Mouse (Mus musculus) left cerebral cortex, postnatal 25 days (tissue): ENCODE results near the gene Ube2s. TPM values are rescaled to one million over a fixed set of nuclear protein-coding genes. Genes with fewer than 3 reads are reported as not detected.
"Not testable (repeated sequence)": the region's sequence is repeated elsewhere in the genome, so short reads cannot be mapped to it uniquely, and the experiment has no call there.

Experiments used
- DNase-seq, 2 experiments: peaks; one replicate each; pipeline ENCODE4 v3.0.0; 2022; ENCODE audit warnings: low spot score in 2 of 2, mixed read lengths in 1 of 2
- intact Hi-C: fragments of 180-260 bp; cut with DNase I; formaldehyde crosslinking; loops from one replicate; pipeline ENCODE4 v1.15.1; 2025
- total RNA-seq, 2 experiments: library from RNA; stranded (reverse); gene quantifications; 2 replicates each; pipeline ENCODE4 v1.2.3; 2021

Gene Ube2s
- total RNA-seq, 2 experiments from 2014 or later: 108 to 110 TPM

DNA sequence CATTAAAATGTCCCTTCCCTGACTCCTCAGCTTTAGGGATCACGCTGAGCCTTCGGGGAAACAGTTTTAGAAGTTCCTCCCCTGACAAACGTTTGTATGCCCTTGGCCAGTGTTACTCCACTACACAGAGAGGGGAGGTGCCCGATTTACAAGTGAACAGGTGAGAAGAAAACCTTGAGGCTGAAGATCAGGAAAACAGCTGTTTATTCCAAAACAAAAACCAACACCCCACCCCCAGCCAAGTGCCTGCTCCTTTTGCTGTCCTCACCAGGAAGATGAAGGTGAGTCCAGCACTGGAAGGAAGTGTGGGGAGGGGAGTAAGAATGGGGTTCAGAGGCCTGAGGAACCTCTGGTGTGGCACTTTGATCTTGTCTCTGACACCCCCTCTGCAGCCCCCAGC lies 13.0 kb upstream of the Ube2s start:
- DNase-seq: no peak
- intact Hi-C loops: no loop called here

DNA sequence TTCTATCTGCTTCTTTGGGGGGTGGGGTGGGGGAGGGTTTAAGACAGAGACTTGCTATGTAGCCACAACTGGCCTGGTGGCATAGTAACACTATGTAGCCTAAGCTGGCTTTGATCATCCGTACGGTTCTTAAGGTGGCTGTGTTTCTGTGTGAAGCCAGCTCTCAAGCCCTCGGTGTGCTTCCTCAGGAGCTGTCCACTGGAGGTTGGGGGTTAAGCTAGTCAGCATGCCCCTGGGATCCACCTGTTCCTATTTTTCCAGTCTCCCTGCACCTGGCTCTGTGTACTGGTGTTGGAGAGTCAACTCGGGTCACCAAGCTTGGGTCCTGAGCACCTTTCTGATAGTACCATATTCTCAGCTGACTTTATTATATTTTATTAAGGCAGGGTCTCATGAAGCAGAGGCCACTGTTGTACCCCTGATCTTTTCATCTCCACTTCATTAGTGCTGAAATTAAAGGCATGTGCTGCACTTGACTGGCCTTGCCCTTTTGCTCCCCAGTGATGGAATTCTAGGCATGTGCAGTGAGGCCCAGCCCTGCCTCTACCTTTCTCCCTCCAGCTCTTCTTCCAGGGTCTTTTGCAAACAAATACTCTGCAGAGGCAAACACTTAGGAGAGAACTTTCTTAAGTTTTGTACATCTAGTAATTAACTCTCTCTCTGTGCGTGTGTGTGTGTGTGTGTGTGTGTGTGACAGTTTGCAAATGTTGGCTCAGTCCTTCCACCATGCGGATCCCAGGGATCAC lies 9.9 kb upstream of the Ube2s start:
- no peak for DNase-seq
- intact Hi-C loops: no loop called here

DNA sequence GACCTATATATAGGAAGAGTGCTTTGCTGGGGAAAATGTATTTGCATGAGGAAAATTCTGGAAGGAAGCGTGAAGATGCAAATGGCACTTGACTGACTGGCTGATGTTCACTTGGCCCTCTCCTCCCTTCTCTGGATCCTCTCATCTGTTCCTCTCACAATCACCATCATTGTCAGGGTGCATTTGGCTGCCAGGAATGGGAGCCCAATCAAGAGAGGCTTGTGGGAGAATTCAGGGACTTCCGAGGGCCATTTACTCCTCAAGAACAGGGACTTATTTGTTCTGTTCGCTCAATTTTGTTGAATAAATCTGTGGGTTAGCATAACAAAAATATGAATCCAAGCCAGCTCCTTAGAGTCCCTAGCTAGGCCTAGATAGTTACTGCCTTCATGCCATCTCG lies 9.3 kb upstream of the Ube2s start:
- intact Hi-C loops: no loop called here
- peak in 1 of 2 experiments; percentile 74 for DNase-seq

DNA sequence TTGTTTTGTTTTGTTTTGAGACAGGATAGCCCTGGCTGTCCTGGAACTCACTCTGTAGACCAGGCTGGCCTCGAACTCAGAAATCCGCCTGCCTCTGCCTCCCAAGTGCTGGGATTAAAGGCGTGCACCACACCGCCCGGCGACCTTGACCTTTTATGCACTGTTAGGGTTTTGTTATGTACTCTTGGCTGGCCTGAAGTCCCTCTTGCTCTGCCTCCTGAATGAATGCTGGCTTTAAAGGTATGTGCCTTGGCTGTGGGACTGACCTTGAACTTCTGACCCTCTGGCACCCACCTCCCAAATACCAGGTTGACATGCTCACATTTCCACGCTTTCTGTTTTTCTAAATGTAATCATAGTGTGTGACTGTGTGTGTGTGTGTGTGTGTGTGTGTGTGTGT lies 8.5 kb upstream of the Ube2s start:
- intact Hi-C loops, DNase-seq: not testable (repeated sequence)

DNA sequence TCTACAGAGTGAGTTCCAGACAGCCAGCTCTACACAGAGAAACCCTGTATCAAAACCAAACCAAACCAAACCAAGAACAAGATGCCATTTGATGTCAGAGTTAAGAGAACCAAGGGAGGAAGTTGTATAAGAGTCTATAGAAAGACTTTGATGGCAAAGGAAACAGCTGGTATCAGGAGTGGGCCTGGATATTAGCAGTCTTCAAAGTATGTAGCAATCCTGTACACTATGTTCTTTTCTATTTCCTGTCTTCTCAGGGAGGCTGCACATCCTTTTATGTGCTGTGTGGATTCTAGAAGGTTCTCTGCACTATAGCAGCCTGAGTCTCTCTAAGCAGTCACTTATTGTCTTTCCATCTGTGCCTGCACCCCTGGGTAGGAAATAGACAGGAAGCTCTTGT lies 4.2 kb upstream of the Ube2s start:
- intact Hi-C loops: no loop called here

DNA sequence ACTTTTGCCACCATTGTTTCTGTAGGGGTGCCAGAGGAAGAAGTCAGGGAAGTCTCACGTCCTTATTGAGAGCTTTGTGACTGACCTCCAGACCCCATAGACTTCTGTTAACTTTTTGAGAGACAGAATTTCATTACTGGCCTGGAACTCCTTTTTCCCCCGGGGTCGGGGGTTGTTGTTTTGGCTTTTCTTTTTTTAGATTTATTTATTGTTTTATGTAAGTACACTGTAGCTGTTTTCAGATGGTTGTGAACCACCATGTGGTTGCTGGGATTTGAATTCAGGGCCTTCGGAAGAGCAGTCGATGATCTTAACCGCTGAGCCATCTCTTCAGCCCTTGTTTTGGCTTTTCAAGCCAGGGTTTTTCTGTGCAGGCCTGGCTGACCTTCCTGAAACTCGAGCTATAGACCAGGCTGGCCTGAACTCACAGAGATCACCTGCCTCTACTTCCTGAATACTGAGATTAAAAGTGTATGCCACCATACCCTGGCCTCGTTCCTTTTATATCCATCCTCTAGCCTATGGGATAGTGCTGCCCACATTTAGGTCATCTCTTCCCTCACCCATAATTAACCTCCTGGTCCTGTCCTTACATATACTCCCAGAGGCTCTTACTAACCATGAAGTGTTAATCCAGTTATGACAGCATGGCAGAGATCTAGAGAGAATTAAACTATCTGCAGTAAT lies 858 bp upstream of the Ube2s start:
- intact Hi-C loops: loop anchor here (5.0 kb wide), 2 partner anchors 109 to 266 kb away; partner anchors contain the start of genes Nat14 and Syt5
- no peak for DNase-seq

More for the DNA sequence above, 4.2 kb upstream of the Ube2s start:
- DNase-seq: no peak

DNA sequence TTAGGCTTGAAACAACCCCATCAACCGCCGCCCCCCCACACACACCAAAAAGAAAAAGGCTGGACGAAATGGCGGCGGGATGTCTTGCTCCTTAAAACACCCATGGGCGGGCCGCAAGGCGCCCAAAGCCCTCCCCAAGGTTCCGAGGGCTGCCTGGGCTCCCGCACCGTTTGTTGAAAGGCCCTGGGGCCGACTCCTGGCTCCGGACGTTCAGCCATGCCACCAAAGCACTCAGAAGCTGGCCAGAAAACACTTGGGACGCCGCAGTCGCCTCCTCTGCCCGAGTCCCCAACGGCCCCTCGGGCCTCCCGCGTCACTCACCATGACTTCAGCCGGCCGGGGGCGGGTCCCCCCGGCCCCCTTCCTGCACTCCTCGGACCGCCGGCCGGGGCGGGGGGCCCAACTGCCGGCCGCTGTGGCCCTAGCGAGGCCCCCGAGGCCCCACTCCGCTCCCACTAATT lies 518 bp downstream of the Ube2s start:
- intact Hi-C loops: loop anchor here (1.0 to 5.0 kb wide), 3 partner anchors 110 to 265 kb away; partner anchors contain the start of genes Nat14 and Syt5
- no peak for DNase-seq

DNA sequence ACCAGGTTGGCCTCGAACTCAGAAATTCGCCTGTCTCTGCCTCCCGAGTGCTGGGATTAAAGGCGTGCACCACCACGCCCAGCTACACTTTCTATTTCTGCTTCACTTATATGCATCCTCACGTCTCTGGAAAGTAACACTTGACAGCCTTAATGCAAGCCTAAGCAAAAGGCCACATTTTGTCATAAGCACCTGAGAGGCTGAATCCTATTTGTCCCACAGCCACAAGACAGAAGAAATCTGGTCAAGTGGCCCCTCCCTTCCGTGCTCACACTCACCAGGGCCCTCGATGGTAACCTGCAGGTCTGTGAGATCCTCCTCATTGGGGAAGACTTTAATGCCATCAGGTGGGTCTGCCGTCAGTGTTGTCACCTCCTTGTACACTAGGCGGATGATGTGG lies 1.3 kb downstream of the Ube2s start:
- not testable (repeated sequence) for DNase-seq
- intact Hi-C loops: loop anchor here (1.0 to 5.0 kb wide), 3 partner anchors 111 to 264 kb away; partner anchors contain the start of genes Nat14 and Syt5

DNA sequence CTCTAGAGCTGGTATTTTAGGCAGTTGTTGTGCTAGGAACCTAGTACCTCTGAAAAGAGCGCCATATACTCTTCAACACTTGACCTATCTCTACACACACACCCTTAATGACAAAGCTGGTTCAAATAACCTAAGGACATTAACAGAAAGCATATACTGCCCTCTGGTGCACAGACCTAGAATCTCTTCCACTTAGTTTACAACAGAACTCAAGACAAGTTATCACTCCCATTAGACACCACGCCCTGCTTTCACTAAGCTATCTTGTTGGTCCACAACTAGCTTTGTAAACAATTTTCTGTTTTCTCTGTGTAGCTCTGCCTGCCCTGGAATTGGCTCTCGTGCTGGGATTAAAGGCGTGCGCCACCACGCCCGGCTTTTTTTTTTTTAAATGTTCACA lies 5.7 kb downstream of the Ube2s start:
- intact Hi-C loops: loop anchor here (2.0 kb wide), 1 partner anchor 250 kb away; no protein-coding TSS in a partner anchor
- DNase-seq: peak in 1 of 2 experiments; percentile 58

DNA sequence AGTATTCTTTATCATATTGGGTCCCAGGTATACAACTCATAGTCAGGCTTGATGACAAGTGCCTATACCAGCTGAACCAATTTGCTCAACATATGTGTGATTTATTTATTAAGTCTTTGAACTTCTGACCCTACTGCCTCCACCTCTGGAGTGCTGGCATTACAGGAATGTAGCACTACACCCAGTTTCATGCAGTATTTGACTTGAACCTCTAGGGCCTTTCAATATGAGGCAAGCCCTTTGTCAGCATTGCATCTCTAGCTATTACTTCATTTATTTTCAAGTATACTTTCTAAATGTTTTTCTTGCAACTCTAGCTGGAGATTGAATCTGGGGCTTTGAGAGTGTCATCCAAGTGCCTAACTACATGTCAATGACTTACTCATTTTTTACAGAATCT lies 10.1 kb downstream of the Ube2s start:
- DNase-seq: no peak
- intact Hi-C loops: no loop called here

DNA sequence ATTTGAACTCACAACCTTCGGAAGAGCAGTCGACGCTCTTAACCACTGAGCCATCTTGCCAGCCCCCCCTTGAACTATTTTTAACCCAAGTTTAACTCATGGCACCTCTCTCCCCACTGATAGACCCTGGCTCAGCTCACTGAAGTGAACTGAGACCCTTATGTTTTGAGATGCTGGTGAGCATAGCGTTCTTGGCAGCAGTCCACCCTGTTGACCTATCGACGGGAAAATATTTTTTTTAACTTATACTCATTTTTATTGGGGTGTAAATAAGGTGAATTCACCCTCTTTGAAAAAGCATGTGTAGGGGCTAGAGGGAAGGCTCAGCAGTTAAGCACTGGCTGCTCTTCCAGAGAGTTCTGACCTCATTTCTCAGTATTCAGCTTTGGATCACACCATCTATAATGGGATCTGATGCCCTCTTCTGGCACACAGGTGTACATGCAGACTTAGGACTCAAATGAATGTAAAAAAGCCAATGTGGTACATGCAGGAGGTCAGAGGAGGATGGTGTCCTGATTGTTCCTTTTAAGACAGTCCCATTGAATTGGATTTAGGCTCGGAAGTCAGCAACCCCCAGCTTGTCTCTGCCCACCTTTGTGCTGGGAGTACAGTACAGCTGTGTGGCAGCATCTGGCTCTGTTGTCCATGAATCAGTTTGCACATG lies 16.5 kb downstream of the Ube2s start:
- DNase-seq: peak; percentile 41 to 52
- intact Hi-C loops: loop anchor here (5.0 kb wide), 1 partner anchor 174 kb away; no protein-coding TSS in a partner anchor

DNA sequence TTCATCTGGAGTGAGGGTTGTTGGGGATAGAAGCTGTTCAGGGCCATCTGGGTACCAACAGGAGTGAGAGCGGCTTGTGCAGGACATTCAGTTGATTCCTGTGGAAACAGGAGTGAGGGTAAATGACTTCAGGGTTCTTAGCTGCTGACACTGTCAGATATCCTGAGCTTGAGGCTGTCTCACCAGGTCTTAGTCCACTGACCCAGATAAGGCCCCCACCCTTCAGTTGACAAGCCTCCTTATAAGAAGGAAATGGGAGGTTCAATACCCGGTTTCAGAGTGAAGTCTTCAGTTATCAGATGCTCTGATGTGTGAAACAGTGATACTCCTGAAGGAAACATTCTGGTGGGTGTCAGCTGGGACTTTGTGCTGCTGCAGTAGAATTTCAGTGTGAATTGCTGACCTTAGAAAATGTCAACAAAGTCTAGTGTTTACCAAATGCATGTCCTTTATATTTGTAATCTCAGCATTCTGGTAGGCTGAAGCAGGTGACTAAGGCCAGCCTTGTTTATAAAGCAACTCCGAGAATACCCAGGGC lies 17.7 kb downstream of the Ube2s start:
- intact Hi-C loops: loop anchor here (5.0 kb wide), 1 partner anchor 172 kb away; no protein-coding TSS in a partner anchor
- DNase-seq: no peak

DNA sequence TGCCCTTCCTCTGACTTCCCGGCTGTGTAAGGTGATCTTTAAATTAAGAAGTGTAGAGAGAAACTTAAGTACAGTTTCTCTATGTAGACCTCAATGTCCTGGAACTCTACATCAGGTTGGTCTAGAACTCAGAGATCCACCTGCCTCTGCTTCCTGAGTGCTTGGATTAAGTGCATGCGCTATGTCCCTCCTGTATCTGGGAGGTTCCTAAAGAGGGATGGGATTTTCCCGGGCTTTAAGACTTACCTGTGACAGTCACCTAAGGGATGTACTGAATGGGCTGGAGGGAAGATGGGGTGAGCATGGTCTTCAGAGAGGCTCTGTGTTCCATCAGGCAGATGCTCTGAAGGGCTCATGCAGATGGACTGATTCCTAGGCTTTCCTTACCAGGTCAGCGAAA lies 18.7 kb downstream of the Ube2s start:
- intact Hi-C loops: loop anchor here (2.0 kb wide), 1 partner anchor 55 kb away; no protein-coding TSS in a partner anchor
- DNase-seq: no peak

DNA sequence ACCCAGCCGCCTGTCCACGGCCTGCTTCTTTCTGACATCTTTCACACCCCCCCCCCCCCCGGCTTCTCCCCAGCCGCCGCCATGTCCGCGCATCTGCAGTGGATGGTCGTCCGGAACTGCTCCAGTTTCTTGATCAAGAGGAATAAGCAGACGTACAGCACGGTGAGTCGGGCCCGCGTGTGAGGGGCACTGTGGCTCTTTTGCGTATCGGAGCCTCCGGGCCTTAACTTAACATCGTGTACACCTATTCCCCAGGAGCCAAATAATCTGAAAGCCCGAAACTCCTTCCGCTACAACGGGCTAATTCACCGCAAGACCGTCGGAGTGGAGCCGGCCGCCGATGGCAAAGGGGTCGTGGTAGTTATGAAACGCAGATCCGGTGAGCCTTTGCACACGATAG lies 19.1 kb downstream of the Ube2s start:
- intact Hi-C loops: loop anchor here (2.0 kb wide), 1 partner anchor 54 kb away; no protein-coding TSS in a partner anchor
- peak in 1 of 2 experiments; percentile 8 for DNase-seq

DNA sequence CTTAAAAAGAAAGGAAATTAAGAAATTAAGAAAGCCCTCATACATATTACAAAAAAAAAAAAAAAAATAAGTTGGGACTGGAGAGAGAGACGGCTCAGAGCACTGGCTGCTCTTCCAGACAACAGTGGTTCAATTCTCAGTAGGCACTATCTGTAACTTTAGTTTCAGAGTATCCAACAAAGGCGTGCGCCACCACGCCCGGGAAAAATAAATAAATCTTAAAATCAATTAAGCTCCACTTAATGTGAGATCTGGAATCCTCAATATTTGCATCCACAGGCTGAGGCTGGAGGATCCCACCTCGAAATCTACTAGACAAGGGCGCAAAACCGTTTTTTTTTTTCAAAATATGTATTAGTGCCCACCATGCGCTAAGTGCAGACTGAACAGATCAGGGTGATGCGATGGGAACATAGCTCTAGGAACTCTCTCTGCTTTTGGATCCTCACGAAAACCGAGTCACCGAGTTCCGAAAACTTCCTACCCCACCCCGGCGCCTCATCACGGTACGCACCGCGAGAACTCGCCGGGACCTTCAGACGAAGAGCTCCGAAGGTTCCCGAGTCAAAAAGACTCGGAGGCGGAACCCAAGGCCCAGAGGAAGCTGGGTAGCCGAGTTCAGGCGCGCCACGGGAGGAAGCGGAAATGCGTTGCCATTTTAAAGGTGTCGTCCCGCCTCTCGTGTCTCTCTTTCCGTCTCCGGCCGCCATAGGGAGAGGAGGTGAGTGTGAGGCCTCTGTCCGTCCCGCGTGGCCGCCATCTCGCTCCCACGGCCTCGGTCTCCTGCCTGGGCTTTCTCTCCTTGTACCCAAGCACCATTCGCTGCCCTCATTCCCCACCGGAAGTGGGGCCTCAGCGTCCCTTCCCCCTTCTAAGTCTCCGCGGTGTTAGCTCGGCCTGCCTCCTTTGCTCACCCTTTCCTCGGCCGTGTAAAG lies 19.8 kb downstream of the Ube2s start, which contains the start of gene Rpl28:
Rpl28 (plus strand) TSS at position 597 of the 935 bp plus-strand sequence.
- intact Hi-C loops: loop anchor here (2.0 kb wide), 1 partner anchor 54 kb away; no protein-coding TSS in a partner anchor
- DNase-seq: peak; percentile 97 to 98

DNA sequence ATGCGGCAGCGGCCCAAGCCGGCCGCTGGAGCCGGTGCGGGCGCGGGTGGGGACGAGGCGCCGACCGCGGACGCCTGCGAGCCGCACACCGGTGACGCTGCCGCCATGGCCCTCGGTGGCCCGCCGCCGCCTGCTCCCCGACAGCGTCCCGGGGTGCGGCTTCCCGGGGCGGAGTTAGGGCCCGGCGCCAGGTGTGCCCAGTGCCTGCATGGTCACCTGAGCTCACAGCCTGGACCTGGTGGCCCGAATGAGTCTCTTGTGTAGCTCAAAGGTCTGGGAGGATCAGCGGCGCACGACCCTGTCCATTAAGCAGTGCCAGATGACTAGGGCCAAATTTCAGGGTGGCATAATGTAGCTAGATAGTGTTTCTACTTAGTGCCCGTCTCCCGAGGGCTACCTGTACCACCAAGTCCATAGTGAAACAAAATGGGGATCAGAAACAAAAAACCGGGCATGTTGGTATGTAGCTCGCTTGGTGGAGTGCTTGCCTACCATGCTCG lies 22.9 kb downstream of the Ube2s start, which contains the start of gene Tmem238:
Tmem238 (minus strand) TSS at position 221 of the 500 bp plus-strand sequence.
- peak in 1 of 2 experiments; percentile 11 for DNase-seq
- intact Hi-C loops: loop anchor here (2.0 kb wide), 1 partner anchor 99 kb away; the partner anchor contains the start of gene Brsk1

DNA sequence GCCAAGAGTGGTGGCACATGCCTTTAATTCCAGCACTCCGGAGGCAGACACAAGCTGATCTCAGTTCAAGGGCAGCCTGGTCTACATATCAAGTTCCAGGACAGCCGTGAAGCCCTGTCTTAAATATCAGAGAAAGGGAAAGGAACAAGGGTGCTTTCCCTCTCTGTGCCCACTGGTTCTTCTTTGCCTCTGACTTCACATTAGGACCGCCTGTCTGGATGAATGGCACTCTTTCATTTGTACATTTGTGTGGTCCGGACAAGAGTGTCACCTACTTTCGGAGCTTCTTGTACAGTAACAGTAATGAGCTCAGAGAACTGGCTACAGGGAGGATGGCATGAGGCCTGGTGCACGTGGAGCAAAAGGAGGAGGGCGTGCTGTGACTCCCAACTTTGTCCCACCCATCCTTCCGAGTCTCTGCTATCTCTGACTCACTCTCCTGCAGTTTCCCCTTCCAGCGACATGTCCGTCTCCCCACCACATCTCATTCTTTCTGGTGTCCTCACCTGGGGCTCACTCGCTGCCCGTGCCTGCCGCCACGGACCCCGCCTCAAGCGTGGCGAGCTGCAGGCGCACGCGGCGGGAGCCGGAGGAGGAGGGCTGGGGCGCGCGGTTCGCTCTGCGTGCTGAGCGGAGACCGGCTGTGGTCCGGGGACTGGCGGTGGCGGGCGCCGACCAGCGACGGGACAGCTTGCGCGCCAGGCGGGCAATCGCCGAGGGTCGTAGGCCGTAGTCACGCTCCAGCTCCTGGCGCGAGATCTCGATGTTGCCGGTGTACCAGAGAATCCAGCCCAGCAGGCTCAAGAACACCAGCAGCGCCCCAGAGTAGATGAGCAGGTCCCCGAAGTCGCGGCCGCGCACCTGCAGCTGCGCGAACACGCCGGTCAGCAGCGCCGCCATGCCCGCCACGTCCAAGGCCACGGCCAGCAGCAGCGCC lies 23.6 kb downstream of the Ube2s start:
- peak; percentile 42 to 66 for DNase-seq
- intact Hi-C loops: loop anchor here (2.0 kb wide), 1 partner anchor 98 kb away; the partner anchor contains the start of gene Brsk1
